Mouse (Mus musculus) thymus, postnatal 4 days (tissue): Measurements from ENCODE around the gene Gm5592.
"Not testable (repeated sequence)": the region's sequence is repeated elsewhere in the genome, so short reads cannot be mapped to it uniquely, and the experiment has no call there.

Experiments
- DNase-seq: peaks from one replicate; pipeline ENCODE4 v3.0.0; 2021

The Gm5592 gene

DNA sequence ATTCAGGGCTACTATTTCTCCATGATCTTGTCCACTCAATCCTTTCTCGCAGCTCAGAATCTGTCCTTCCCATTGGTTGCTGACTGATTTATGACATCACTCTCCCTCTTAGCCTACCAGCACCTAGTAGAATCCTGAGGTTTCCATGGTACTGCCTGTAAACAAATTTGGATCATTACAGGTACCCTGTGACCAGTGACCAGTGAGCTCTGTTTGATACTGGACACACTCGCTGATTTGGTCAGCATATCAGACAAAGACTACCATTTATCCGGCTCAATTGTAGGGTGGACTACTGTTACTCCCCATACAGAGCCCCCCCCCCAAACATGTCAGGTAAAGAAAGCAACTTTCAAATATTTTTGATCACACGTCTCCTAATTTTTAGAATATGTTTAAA, at the start of gene Gm5592:
Gene Gm5592, plus strand, starts transcription at position 301 of the 400 bp plus-strand sequence.
- DNase-seq, result not testable (repeated sequence)

- not testable (repeated sequence) for DNase-seq
Observed at GRCm38 (mm10) chr7:41155806-41156205, 2.2 kb downstream of the Gm5592 start.

DNA sequence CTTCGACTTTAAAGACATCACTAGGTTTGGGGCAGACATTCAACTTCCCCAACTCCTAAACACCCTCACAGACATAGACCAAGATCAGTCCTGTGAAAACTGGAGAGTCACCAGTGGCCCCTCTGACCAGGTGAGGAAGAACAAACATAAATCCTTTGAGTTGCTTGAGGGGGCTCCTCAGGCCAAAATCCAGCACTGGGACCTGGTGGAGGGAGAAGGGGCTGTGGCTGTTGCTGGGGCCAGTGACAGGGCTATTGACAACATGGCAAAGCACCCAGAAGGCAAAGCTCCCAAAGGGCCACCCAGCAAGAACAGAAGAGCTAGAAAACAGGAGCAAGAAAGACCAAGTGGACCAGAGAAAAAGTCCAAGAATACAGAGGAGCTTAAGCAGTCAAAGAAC, 4.2 kb downstream of the Gm5592 start:
- DNase-seq, result not testable (repeated sequence)

- not testable (repeated sequence) for DNase-seq
Observed at GRCm38 (mm10) chr7:41158562-41158961, 4.9 kb downstream of the Gm5592 start.

GRCm38 (mm10) chr7:41193671-41194070, 40.0 kb downstream of the Gm5592 start:
- no peak for DNase-seq
